Mouse (Mus musculus) kidney, postnatal 0 days (tissue): ENCODE measurements around the gene Htr6. TPM values are rescaled to one million over a fixed set of nuclear protein-coding genes. Genes with fewer than 3 reads are reported as not detected.

Source experiments
- ATAC-seq: fragments of 200-750 bp; cut with Nextera tagmentation; replicated peaks from 2 replicates; pipeline ENCODE4 v1.8.0; 2017; ENCODE audit warnings: low read depth, moderate number of reproducible peaks, moderate TSS enrichment, moderate library complexity; ENCODE audit not compliant: low FRiP score
- DNase-seq: peaks from one replicate; pipeline ENCODE4 v3.0.0-alpha.2; 2016; ENCODE audit warnings: low spot score
- H3K27ac ChIP-seq: fragments of 300-500 bp; sonication (generic); 2 replicates; pipeline ENCODE4 v1.5.1; 2014; ENCODE audit warnings: mild to moderate bottlenecking
- H3K27me3 ChIP-seq: fragments of 300-500 bp; sonication (generic); 2 replicates; pipeline ENCODE4 v1.6.1; 2014; ENCODE audit warnings: low read length, mixed read lengths; ENCODE audit not compliant: insufficient read depth
- H3K36me3 ChIP-seq: fragments of 300-500 bp; sonication (generic); 2 replicates; pipeline ENCODE4 v1.6.1; 2014; ENCODE audit warnings: low read length, mixed read lengths; ENCODE audit not compliant: insufficient read depth
- H3K4me1 ChIP-seq: fragments of 300-500 bp; sonication (generic); replicated peaks from 2 replicates; pipeline ENCODE4 v1.6.1; 2014; ENCODE audit warnings: antibody characterized with exemption, low read length, mixed read lengths; ENCODE audit not compliant: insufficient read depth
- H3K4me2 ChIP-seq: fragments of 300-500 bp; sonication (generic); 2 replicates; pipeline ENCODE4 v1.6.1; 2014; ENCODE audit warnings: mild to moderate bottlenecking, low read length, moderate library complexity, mixed read lengths
- H3K4me3 ChIP-seq: fragments of 300-500 bp; sonication (generic); replicated peaks from 2 replicates; pipeline ENCODE4 v1.5.1; 2014; ENCODE audit warnings: low read depth, low read length
- H3K9ac ChIP-seq: fragments of 300-500 bp; sonication (generic); 2 replicates; pipeline ENCODE4 v1.6.1; 2014; ENCODE audit warnings: low read depth, low read length
- H3K9me3 ChIP-seq: fragments of 300-500 bp; sonication (generic); replicated peaks from 2 replicates; pipeline ENCODE4 v1.6.1; 2016; ENCODE audit warnings: low read length, inconsistent platforms, mixed read lengths
- CTCF ChIP-seq: IDR thresholded peaks from 2 replicates; pipeline ENCODE4 v1.5.1; 2016; ENCODE audit warnings: antibody characterized with exemption, low read depth, mild to moderate bottlenecking, moderate library complexity
- WGBS: fragments of 180-500 bp; shearing (Covaris S2); extraction: QIAGEN DNeasy Blood & Tissue Kit; methylation state at CpG from one replicate; pipeline ENCODE4 v1.1.7; 2014; 5-methylcytosine and 5-hydroxymethylcytosine counted together
- polyA plus RNA-seq: library from polyadenylated mRNA; unstranded; fragments of >200 nt; fragmentation: Nextera tagmentation; extraction: Ambion mirVana; gene quantifications from 2 replicates; pipeline ENCODE4 v1.2.1, GENCODE M21; 2015

The Htr6 gene
- polyA plus RNA-seq, 1 experiment from 2014 or later: 0.12 TPM

DNA sequence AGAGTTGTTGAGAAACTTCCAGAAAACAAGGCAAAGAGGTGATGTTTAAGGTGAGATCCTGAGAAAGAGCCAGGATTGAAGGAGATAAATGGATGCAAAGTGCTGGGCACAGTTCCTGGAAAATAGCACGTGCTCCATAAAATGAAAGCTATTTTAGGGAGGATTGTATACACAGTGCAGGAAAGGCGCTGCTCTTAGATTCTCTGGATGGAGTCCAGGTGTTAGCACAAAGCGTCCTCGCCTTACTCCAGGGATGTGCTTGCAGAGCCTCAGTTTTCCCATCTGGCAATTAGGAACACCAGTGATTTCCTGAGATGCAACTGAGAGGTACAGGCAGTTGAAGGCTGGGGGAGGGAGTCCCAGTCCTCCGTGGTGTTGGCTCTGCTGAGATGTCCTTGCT, 20.8 kb upstream of the Htr6 start:
- WGBS: 22% methylated on average over 5 of the region's 5 CpGs
- ATAC-seq (no peak), DNase-seq (peak; percentile 63)
- Histone ChIP-seq H3K9me3 (no peaks in the 10 kb centered on the region), H3K27ac (no peak overlapping the region), H3K4me1 (peaks cover 8% of the 10 kb centered on the region; the same call in 1 of the 2 replicates), H3K4me3 (no peak overlapping the region), H3K36me3 (no peaks in the 10 kb centered on the region), H3K27me3 (no peaks in the 10 kb centered on the region), H3K4me2 (no peak overlapping the region), H3K9ac (no peak overlapping the region)
- TF ChIP-seq CTCF: no peak

DNA sequence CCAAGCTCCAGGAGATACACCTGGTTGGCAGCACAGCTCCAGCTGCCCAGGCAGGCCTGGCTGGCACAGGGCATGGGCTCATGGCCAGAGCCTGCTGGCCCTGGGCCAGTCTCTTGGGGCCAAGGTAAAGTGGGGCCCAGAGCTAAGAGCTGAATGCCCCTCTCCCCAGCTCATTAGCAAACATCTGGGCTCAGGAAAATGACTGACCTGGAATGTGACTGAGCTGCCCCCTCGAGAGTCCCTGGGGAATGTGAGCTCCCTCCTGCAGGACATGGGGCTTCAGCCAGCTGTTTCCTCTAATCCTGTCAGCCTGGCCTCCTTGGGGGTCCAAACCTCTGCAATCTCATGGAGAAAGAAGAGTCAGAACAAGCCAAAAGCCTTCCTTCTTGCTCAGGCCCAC, 20.0 kb upstream of the Htr6 start:
- 17% methylated on average over 1 of the region's 1 CpGs for WGBS
- DNase-seq: peak; percentile 39
- H3K9me3 ChIP-seq: no peaks in the 10 kb centered on the region
- H3K4me3 ChIP-seq: no peak overlapping the region
- no peak for ATAC-seq
- H3K27ac ChIP-seq: no peak overlapping the region
- peaks cover 11% of the 10 kb centered on the region; the same call in 1 of the 2 replicates for H3K4me1 ChIP-seq
- no peaks in the 10 kb centered on the region for H3K27me3 ChIP-seq
- no peak overlapping the region for H3K4me2 ChIP-seq
- TF ChIP-seq CTCF: no peak
- H3K36me3 ChIP-seq: no peaks in the 10 kb centered on the region
- H3K9ac ChIP-seq: no peak overlapping the region

DNA sequence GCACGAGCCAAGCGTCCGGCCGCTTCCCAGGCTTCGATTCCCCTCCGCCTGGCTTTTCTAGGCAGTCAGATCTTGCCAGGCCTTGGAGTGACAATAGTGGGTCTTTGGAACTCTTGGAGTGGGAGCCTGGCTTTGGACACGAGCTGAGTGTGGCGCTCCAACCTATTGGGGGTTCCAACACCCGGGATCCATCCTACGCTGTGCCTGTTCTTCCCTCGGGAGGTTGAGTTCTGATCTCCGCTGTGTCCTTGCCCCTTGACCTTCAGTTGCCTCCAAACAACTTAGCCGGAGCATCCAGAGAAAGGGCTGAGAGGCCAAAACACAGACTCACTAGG, 17.8 kb upstream of the Htr6 start:
- Histone ChIP-seq H3K9ac (no peak overlapping the region), H3K36me3 (no peaks in the 10 kb centered on the region), H3K4me3 (peak overlapping the region; percentile 67), H3K4me1 (peaks cover 11% of the 10 kb centered on the region; the same call in 1 of the 2 replicates), H3K27me3 (no peaks in the 10 kb centered on the region), H3K27ac (no peak overlapping the region), H3K9me3 (no peaks in the 10 kb centered on the region), H3K4me2 (peak overlapping the region; percentile 98)
- ATAC-seq (no peak), DNase-seq (no peak)
- TF ChIP-seq CTCF: no peak
- WGBS: 25% methylated on average over 13 of the region's 13 CpGs

DNA sequence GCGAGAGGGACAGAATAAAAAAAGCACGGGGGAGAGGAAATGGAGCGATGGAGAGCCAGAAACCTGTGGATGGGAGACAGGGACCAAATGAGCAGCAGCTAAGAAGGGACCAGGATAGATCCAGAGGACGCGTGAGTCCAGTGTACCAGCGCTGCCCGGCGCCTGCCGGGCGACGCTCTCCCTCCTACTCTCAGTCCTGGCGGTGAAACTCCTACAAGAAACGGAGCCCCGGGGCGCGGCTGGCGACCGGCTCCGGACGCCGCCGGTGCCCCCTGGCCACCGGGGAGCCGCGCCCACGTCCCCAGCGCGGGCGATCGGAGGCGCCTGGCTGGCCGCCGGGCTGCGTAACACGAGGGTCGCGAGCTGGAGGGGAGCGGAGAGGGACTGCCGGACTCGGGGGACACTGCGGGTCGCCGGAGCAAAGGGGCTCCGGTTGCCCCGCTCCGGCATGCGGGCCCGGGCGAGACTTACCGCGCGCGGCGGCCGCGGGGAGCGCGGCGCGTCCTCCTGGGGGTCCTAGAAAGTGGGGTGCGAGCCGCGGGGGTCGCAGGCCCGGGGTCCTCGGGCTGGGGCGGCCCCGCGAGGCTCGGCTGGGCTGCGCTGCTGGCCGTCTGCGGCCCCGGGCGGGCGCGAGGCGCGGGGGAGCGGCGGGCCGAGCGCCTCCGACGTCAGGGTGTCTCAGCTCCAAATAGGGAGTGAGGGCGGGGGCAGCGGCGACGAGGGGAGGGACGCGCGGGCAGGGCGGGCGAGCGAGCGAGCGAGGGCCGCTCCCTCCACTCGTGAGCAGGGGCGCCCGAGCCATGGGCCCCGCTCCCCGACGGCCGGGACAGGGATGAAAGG, 17.2 kb upstream of the Htr6 start, which contains the start of gene Nbl1:
TSS of gene Nbl1 (minus strand) at position 638 of the 840 bp plus-strand sequence.
- peak within 1 kb of the TSS; percentile 19; the same call in 1 of the 2 replicates for H3K27ac ChIP-seq
- TF ChIP-seq CTCF: no peak
- no peaks in the 10 kb centered on the region for H3K27me3 ChIP-seq
- ATAC-seq (peak; percentile 50; the same call in 1 of the 2 replicates), DNase-seq (peak; percentile 68)
- no peaks in the 10 kb centered on the region for H3K36me3 ChIP-seq
- H3K4me1 ChIP-seq: peaks cover 11% of the 10 kb centered on the region; the same call in 1 of the 2 replicates
- WGBS: under 1% methylated on average over 98 of the region's 105 CpGs
- H3K9ac ChIP-seq: peak within 1 kb of the TSS; percentile 78
- peak within 1 kb of the TSS; percentile 67 for H3K4me3 ChIP-seq
- H3K4me2 ChIP-seq: peak within 1 kb of the TSS; percentile 98
- no peaks in the 10 kb centered on the region for H3K9me3 ChIP-seq

DNA sequence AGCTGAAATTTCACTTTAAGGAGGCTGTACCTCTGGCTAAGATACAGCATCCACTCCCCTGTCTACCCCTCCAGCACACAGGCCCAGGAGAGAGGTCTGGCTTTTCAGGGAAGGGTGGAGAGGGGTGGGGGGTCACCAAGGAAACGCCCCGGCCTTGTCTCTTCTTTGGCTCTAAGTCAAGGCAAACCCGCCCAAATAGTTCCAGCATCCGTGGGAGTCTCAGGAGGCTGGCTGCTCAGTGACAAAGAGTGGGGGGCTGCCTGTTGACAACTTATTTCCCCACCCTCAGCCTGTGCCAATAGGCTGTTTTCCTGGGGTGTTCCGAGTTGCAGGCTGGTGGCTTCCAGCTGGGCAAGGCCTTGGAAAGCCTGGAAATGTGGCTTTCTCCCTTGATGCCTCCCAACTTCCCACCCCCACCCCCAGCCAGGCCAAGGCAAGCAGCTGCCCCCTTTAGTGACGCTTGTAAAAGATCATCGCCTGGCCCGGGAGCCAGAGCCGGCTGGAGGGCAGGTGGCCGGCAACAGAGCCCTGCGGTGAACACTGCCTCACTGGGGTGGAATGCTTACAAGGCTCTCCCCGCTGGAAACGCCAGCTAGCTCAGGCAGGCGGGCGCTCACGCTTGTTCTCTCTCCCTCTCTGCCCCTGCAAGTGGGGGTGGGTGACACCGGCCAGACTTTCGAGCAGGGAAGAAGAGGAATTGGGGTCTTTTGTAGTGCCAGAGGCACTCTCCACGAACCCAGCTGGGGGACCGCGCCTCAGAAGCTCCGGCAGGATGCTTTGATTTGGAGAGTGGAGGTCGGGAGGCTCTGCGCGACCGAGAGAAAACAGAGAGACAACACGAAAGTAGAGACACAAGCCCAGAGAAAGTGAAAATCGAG, 16.3 kb upstream of the Htr6 start:
- H3K4me2 ChIP-seq: peak overlapping the region; percentile 98
- no peaks in the 10 kb centered on the region for H3K27me3 ChIP-seq
- peak overlapping the region; percentile 78 for H3K9ac ChIP-seq
- H3K4me1 ChIP-seq: peaks cover 11% of the 10 kb centered on the region; the same call in 1 of the 2 replicates
- no peak overlapping the region for H3K27ac ChIP-seq
- WGBS: 5% methylated on average over 28 of the region's 28 CpGs
- ATAC-seq (no peak), DNase-seq (peak; percentile 58)
- TF ChIP-seq CTCF: no peak
- H3K9me3 ChIP-seq: no peaks in the 10 kb centered on the region
- peak overlapping the region; percentile 67 for H3K4me3 ChIP-seq
- H3K36me3 ChIP-seq: no peaks in the 10 kb centered on the region

DNA sequence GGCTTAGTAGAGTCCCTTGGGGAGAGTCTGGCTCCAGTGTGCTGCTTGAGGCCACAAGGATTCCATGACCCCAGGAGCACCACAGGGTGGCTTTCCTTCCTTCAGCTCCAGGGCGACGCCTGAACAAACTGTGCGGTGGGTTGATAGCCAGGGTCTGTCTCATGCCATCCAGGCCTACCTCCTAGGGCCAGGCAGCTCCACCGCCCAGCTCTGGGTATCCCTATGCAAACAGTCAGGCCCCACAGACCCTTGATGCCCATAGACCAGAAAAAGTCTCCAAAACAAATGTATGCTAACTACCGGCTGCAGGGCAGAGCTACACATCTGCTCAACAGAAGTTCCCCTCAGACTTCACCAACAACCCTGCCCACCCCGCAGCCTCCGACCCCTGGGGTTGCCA, 15.7 kb upstream of the Htr6 start:
- no peak for DNase-seq
- Histone ChIP-seq H3K27ac (no peak overlapping the region), H3K9me3 (no peaks in the 10 kb centered on the region), H3K4me3 (0 out of 2 replicates have a peak overlapping the region, but pooled peaks have one; percentile 67), H3K4me1 (peaks cover 11% of the 10 kb centered on the region; the same call in 1 of the 2 replicates), H3K27me3 (no peaks in the 10 kb centered on the region), H3K4me2 (peak overlapping the region; percentile 98), H3K36me3 (no peaks in the 10 kb centered on the region), H3K9ac (0 out of 2 replicates have a peak overlapping the region, but pooled peaks have one; percentile 13)
- WGBS: 51% methylated on average over 7 of the region's 7 CpGs
- TF ChIP-seq CTCF: no peak
- no peak for ATAC-seq
